Mouse (Mus musculus): Measurements from ENCODE around the gene Gls2. TPM values are rescaled to one million over a fixed set of nuclear protein-coding genes. Genes with fewer than 3 reads are reported as not detected.

Gene Gls2
- polyA plus RNA-seq, 1 experiment: 2.8 TPM

DNA sequence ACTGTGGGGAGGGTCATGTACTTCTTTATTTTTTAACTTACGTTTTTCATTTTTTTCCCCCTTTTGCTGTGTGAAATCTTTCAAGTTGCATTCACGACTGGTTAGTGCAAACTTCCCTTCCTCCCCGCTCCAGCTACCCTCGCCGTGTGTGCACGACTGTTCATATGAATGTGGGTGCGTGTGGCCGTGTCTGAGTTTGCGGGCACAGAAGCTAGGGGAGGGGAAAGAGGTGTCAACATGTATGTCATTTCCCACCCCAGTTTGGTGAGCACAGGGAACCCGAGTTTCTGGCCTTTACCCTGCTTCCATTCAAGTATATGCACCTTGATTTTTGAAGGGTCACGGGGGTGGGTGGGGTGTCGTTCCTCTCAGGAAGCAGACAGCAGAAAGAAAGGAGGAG is 36.3 kb downstream of the Gls2 start:
- TF ChIP-seq MYOG (IDR thresholded peaks at IDR 0.05; ENCODE audit: control insufficient read depth, extremely low read depth, insufficient read length) (no peak), FOSL1 (IDR thresholded peaks at IDR 0.05; ENCODE audit: insufficient read depth, low read length, poor library complexity, severe bottlenecking) (no peak), MAX (IDR thresholded peaks at IDR 0.05) (no peak)
- Histone ChIP-seq H3K79me2 (ENCODE audit: control insufficient read depth, insufficient read depth) (peaks cover 21% of the 10 kb centered on the region), H3ac (ENCODE audit: control insufficient read depth, insufficient read length, low read depth) (no peak overlapping the region), H3K36me3 (ENCODE audit: control insufficient read depth, insufficient read depth) (peaks cover 6% of the 10 kb centered on the region), H3K27me3 (ENCODE audit: control insufficient read depth, insufficient read depth, insufficient read length) (no peaks in the 10 kb centered on the region), H3K79me3 (ENCODE audit: low read depth) (no peaks in the 10 kb centered on the region), H3K4me3 (ENCODE audit: insufficient read depth, poor library complexity, severe bottlenecking) (no peak overlapping the region)

GRCm38 (mm10) chr10:128231146-128231545 is 36.9 kb downstream of the Gls2 start:
- H3ac ChIP-seq (ENCODE audit: control insufficient read depth, insufficient read length, low read depth): peak overlapping the region; percentile 21
- no peaks in the 10 kb centered on the region for H3K79me3 ChIP-seq (ENCODE audit: low read depth)
- H3K79me2 ChIP-seq (ENCODE audit: control insufficient read depth, insufficient read depth): peaks cover 21% of the 10 kb centered on the region
- TF ChIP-seq USF1 (IDR thresholded peaks at IDR 0.05; ENCODE audit: low read depth): no peak
- TF ChIP-seq MYOG (IDR thresholded peaks at IDR 0.05; ENCODE audit: control insufficient read depth, extremely low read depth, insufficient read length): no peak
- TF ChIP-seq CEBPB (IDR thresholded peaks at IDR 0.05; ENCODE audit: low read depth): no peak
- no peak for TF ChIP-seq MYOD1 (IDR thresholded peaks at IDR 0.05; ENCODE audit: control insufficient read depth, insufficient read length, low read depth)
- TF ChIP-seq MAX (IDR thresholded peaks at IDR 0.05): no peak
- TF ChIP-seq CTCF (IDR thresholded peaks at IDR 0.05; ENCODE audit: control insufficient read depth, insufficient read depth, insufficient read length): no peak
- no peak for TF ChIP-seq FOSL1 (IDR thresholded peaks at IDR 0.05; ENCODE audit: insufficient read depth, low read length, poor library complexity, severe bottlenecking)
- no peak overlapping the region for H3K4me3 ChIP-seq (ENCODE audit: insufficient read depth, poor library complexity, severe bottlenecking)
- H3K36me3 ChIP-seq (ENCODE audit: control insufficient read depth, insufficient read depth): peaks cover 6% of the 10 kb centered on the region
- H3K27me3 ChIP-seq (ENCODE audit: control insufficient read depth, insufficient read depth, insufficient read length): no peaks in the 10 kb centered on the region

- Histone ChIP-seq H3K27me3 (ENCODE audit: control insufficient read depth, insufficient read depth, insufficient read length) (no peaks in the 10 kb centered on the region), H3K4me3 (ENCODE audit: insufficient read depth, poor library complexity, severe bottlenecking) (peak within 1 kb of the TSS; percentile 56), H3ac (ENCODE audit: control insufficient read depth, insufficient read length, low read depth) (peak within 1 kb of the TSS; percentile 99), H3K36me3 (ENCODE audit: control insufficient read depth, insufficient read depth) (peaks cover 6% of the 10 kb centered on the region), H3K79me2 (ENCODE audit: control insufficient read depth, insufficient read depth) (peaks cover 21% of the 10 kb centered on the region), H3K79me3 (ENCODE audit: low read depth) (no peaks in the 10 kb centered on the region)
- TF ChIP-seq MAX (IDR thresholded peaks at IDR 0.05) (no peak), CEBPB (IDR thresholded peaks at IDR 0.05; ENCODE audit: low read depth) (no peak), CTCF (IDR thresholded peaks at IDR 0.05; ENCODE audit: control insufficient read depth, insufficient read depth, insufficient read length) (no peak), FOSL1 (IDR thresholded peaks at IDR 0.05; ENCODE audit: insufficient read depth, low read length, poor library complexity, severe bottlenecking) (no peak), USF1 (IDR thresholded peaks at IDR 0.05; ENCODE audit: low read depth) (no peak), MYOD1 (IDR thresholded peaks at IDR 0.05; ENCODE audit: control insufficient read depth, insufficient read length, low read depth) (no peak), MYOG (IDR thresholded peaks at IDR 0.05; ENCODE audit: control insufficient read depth, extremely low read depth, insufficient read length) (no peak)
Measured at GRCm38 (mm10) chr10:128231697-128232419, 37.6 kb downstream of the Gls2 start, which contains the start of gene Timeless. Timeless (plus strand) TSS chr10:128232065.

DNA sequence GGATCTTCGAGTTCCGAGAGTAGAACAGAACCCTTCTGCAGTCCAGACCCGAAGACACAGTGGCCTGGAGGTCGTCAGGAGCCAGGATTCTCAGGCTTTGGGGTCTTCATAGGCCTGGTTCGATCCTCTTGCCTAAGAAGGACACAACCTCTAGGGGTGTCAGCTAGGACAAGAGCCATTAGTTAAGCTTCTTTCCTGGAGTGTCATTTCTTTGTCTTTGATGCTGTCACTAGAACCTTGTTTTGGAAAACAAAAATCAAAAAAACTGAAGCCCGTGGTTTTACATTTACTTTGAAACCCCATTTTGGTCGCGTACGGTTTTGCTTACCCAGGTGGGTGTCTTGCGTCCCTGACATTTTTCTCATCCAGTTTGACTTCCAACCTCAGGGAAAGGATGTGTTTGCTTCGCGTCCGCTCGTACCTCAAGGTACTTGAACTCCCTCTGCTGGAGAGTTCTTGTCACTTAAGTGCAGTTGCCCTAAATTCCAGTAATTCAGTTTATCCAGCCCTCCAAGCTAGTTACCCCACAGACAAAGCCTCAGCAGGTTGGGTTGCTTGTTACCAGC is 38.2 kb downstream of the Gls2 start:
- Histone ChIP-seq H3K4me3 (ENCODE audit: insufficient read depth, poor library complexity, severe bottlenecking) (peak overlapping the region; percentile 56), H3K79me2 (ENCODE audit: control insufficient read depth, insufficient read depth) (peaks cover 21% of the 10 kb centered on the region), H3K79me3 (ENCODE audit: low read depth) (no peaks in the 10 kb centered on the region), H3ac (ENCODE audit: control insufficient read depth, insufficient read length, low read depth) (peak overlapping the region; percentile 99), H3K27me3 (ENCODE audit: control insufficient read depth, insufficient read depth, insufficient read length) (no peaks in the 10 kb centered on the region), H3K36me3 (ENCODE audit: control insufficient read depth, insufficient read depth) (peaks cover 6% of the 10 kb centered on the region)
- TF ChIP-seq MYOG (IDR thresholded peaks at IDR 0.05; ENCODE audit: control insufficient read depth, extremely low read depth, insufficient read length) (no peak), CTCF (IDR thresholded peaks at IDR 0.05; ENCODE audit: control insufficient read depth, insufficient read depth, insufficient read length) (no peak), MAX (IDR thresholded peaks at IDR 0.05) (no peak), CEBPB (IDR thresholded peaks at IDR 0.05; ENCODE audit: low read depth) (no peak), FOSL1 (IDR thresholded peaks at IDR 0.05; ENCODE audit: insufficient read depth, low read length, poor library complexity, severe bottlenecking) (no peak), USF1 (IDR thresholded peaks at IDR 0.05; ENCODE audit: low read depth) (no peak), MYOD1 (IDR thresholded peaks at IDR 0.05; ENCODE audit: control insufficient read depth, insufficient read length, low read depth) (no peak)

DNA sequence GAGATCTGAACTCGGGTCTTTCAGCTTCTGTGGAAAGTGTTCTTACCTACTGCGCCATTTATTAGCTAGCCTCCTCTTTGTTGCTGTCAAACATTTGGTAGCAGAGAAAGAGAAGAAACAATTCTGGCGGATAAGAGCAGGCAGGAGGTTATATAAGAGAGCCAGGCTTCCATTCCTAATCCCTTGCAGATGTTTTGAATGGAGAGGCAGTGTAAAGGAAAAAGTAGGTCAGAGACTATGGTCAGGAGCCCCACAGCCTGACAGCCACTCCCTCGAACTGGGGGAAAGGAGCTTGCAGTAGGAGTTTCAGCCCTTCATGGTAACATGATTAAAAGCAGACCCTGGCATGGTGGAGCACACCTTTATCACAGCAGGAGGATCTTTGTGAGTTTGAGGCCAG is 42.1 kb downstream of the Gls2 start:
- no peak for TF ChIP-seq USF1 (IDR thresholded peaks at IDR 0.05; ENCODE audit: low read depth)
- TF ChIP-seq CEBPB (IDR thresholded peaks at IDR 0.05; ENCODE audit: low read depth): no peak
- no peak for TF ChIP-seq FOSL1 (IDR thresholded peaks at IDR 0.05; ENCODE audit: insufficient read depth, low read length, poor library complexity, severe bottlenecking)
- no peak for TF ChIP-seq CTCF (IDR thresholded peaks at IDR 0.05; ENCODE audit: control insufficient read depth, insufficient read depth, insufficient read length)
- Histone ChIP-seq H3K36me3 (ENCODE audit: control insufficient read depth, insufficient read depth) (peaks cover 16% of the 10 kb centered on the region), H3K79me3 (ENCODE audit: low read depth) (peaks cover 2% of the 10 kb centered on the region), H3K4me3 (ENCODE audit: insufficient read depth, poor library complexity, severe bottlenecking) (no peak overlapping the region), H3K79me2 (ENCODE audit: control insufficient read depth, insufficient read depth) (peaks cover 21% of the 10 kb centered on the region), H3ac (ENCODE audit: control insufficient read depth, insufficient read length, low read depth) (no peak overlapping the region), H3K27me3 (ENCODE audit: control insufficient read depth, insufficient read depth, insufficient read length) (no peaks in the 10 kb centered on the region)

Measured in C2C12 (cell line).